Mouse (Mus musculus): Measurements from ENCODE around the gene Gorasp2. TPM values are rescaled to one million over a fixed set of nuclear protein-coding genes. Genes with fewer than 3 reads are reported as not detected.

The Gorasp2 gene
- polyA plus RNA-seq, 1 experiment from 2014 or later, result 128 TPM

- Histone ChIP-seq H3K4me2 (ENCODE audit: low read length) (no peak overlapping the region), H3K4me1 (ENCODE audit: control insufficient read depth, insufficient read depth, low read length) (no peaks in the 10 kb centered on the region), H3K9me3 (replicated peaks; ENCODE audit: control insufficient read depth, low read length) (no peaks in the 10 kb centered on the region), H3K27ac (ENCODE audit: low read depth, low read length) (no peak overlapping the region), H3K27me3 (replicated peaks; ENCODE audit: control insufficient read depth, insufficient read depth, low read length) (no peaks in the 10 kb centered on the region), H3K36me3 (ENCODE audit: control insufficient read depth, insufficient read depth, low read length) (no peaks in the 10 kb centered on the region), H3K9ac (ENCODE audit: low read length) (no peak overlapping the region), H3K4me3 (ENCODE audit: low read depth, low read length) (no peak overlapping the region)
- no peak for ATAC-seq
- 84% methylated on average over 2 of the region's 2 CpGs for WGBS
- no peak for DNase-seq (ENCODE audit: low spot score)
Measured at GRCm38 (mm10) chr2:70672476-70672875, 11.1 kb downstream of the Gorasp2 start.

DNA sequence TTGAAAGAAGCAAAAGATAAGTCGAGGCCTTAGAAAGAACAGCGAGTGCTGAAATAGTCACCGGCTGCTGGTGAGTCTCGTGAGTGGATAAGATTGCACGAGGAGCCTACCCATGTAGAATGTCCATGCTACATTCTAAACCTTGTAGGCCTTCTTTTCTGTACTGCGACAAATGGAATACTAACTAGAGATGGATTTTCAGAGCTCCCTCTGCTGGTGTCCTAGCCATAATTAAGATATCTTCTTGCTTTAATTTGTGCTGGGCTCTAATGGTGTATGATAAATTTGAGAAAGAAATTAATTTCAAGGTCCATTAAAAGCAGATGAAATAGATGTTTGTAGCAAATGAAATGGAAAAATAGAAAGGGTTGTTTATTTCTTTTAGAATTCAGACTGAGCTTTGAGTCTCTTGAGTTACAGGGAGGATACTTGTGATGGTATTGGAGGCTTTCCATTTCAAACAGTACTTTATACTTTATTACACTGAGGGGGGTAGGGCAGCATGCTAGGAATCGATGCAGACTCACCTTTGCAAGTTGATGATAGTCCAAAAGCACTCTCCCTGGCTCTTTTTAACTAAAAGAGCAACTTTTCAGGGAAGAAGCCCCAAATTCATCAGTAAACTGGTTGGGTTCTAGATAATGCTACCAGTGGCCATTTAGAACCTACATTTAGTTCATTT is 12.2 kb downstream of the Gorasp2 start:
- Histone ChIP-seq H3K36me3 (ENCODE audit: control insufficient read depth, insufficient read depth, low read length) (peaks cover 8% of the 10 kb centered on the region), H3K27me3 (replicated peaks; ENCODE audit: control insufficient read depth, insufficient read depth, low read length) (no peaks in the 10 kb centered on the region), H3K4me1 (ENCODE audit: control insufficient read depth, insufficient read depth, low read length) (no peaks in the 10 kb centered on the region), H3K9me3 (replicated peaks; ENCODE audit: control insufficient read depth, low read length) (no peaks in the 10 kb centered on the region), H3K27ac (ENCODE audit: low read depth, low read length) (no peak overlapping the region), H3K4me3 (ENCODE audit: low read depth, low read length) (no peak overlapping the region), H3K9ac (ENCODE audit: low read length) (no peak overlapping the region), H3K4me2 (ENCODE audit: low read length) (no peak overlapping the region)
- WGBS, result 85% methylated on average over 7 of the region's 7 CpGs
- DNase-seq (ENCODE audit: low spot score) (peak; percentile 53), ATAC-seq (no peak)

GRCm38 (mm10) chr2:70682324-70682723 is 20.9 kb downstream of the Gorasp2 start:
- Histone ChIP-seq H3K4me3 (ENCODE audit: low read depth, low read length) (no peak overlapping the region), H3K9me3 (replicated peaks; ENCODE audit: control insufficient read depth, low read length) (no peaks in the 10 kb centered on the region), H3K4me2 (ENCODE audit: low read length) (no peak overlapping the region), H3K4me1 (ENCODE audit: control insufficient read depth, insufficient read depth, low read length) (no peaks in the 10 kb centered on the region), H3K27me3 (replicated peaks; ENCODE audit: control insufficient read depth, insufficient read depth, low read length) (no peaks in the 10 kb centered on the region), H3K9ac (ENCODE audit: low read length) (no peak overlapping the region), H3K36me3 (ENCODE audit: control insufficient read depth, insufficient read depth, low read length) (peaks cover 84% of the 10 kb centered on the region), H3K27ac (ENCODE audit: low read depth, low read length) (no peak overlapping the region)
- no peak for DNase-seq (ENCODE audit: low spot score)
- 87% methylated on average over 2 of the region's 2 CpGs for WGBS
- no peak for ATAC-seq

GRCm38 (mm10) chr2:70688454-70689078 is 27.2 kb downstream of the Gorasp2 start:
- Histone ChIP-seq H3K9ac (ENCODE audit: low read length) (no peak overlapping the region), H3K27ac (ENCODE audit: low read depth, low read length) (no peak overlapping the region), H3K4me3 (ENCODE audit: low read depth, low read length) (no peak overlapping the region), H3K4me1 (ENCODE audit: control insufficient read depth, insufficient read depth, low read length) (no peaks in the 10 kb centered on the region), H3K36me3 (ENCODE audit: control insufficient read depth, insufficient read depth, low read length) (peaks cover 81% of the 10 kb centered on the region), H3K27me3 (replicated peaks; ENCODE audit: control insufficient read depth, insufficient read depth, low read length) (no peaks in the 10 kb centered on the region), H3K9me3 (replicated peaks; ENCODE audit: control insufficient read depth, low read length) (no peaks in the 10 kb centered on the region), H3K4me2 (ENCODE audit: low read length) (no peak overlapping the region)
- 93% methylated on average over 21 of the region's 21 CpGs for WGBS
- DNase-seq (ENCODE audit: low spot score) (no peak), ATAC-seq (no peak)

DNA sequence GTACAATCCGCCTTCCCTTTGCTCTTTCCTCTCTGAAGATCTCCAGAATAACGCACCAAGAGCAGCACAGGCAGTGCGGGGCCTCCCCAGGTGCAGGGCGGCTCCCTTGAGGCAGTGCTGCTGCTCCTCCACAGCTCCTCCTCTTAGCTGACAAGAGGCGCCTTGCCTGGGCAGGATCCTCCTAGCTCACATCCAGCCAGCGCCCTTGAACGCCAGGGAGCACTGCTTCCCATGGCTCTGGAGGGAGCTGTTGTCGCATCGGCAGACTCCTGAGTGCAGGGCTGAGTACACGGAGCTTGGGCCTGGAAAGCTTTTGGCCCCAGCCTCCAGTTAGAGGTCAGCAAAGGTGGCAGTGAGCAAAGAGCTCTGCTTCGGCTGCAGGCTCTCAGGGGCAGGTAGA is 28.8 kb downstream of the Gorasp2 start:
- Histone ChIP-seq H3K9me3 (replicated peaks; ENCODE audit: control insufficient read depth, low read length) (no peaks in the 10 kb centered on the region), H3K4me3 (ENCODE audit: low read depth, low read length) (no peak overlapping the region), H3K9ac (ENCODE audit: low read length) (no peak overlapping the region), H3K36me3 (ENCODE audit: control insufficient read depth, insufficient read depth, low read length) (peaks cover 64% of the 10 kb centered on the region), H3K4me1 (ENCODE audit: control insufficient read depth, insufficient read depth, low read length) (no peaks in the 10 kb centered on the region), H3K27ac (ENCODE audit: low read depth, low read length) (no peak overlapping the region), H3K4me2 (ENCODE audit: low read length) (no peak overlapping the region), H3K27me3 (replicated peaks; ENCODE audit: control insufficient read depth, insufficient read depth, low read length) (no peaks in the 10 kb centered on the region)
- 90% methylated on average over 11 of the region's 11 CpGs for WGBS
- ATAC-seq, result no peak
- no peak for DNase-seq (ENCODE audit: low spot score)

DNA sequence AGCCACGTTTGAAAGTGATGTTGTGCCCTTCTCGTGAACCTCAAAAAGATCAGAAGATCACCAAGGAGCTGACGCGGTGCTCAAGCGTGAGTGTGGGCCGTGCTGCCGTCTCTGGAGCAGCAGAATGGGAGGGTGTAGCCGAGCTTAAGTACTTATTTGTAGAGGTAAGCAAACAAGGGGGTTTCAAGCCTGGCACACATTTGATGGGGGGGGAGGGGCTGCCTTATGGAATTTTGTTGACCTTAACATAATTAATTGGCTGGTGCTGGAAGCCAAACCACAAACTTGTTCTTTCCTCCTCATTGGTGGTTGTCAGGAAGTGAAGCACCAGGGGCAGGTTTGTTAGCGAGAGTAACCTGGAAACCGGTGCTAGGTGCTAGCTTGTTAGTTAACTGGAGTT is 34.3 kb downstream of the Gorasp2 start:
- whole genome bisulfite sequencing, result 91% methylated on average over 10 of the region's 10 CpGs

GRCm38 (mm10) chr2:70700851-70701250 is 39.5 kb downstream of the Gorasp2 start:
- no peak overlapping the region for H3K4me2 ChIP-seq (ENCODE audit: low read length)
- H3K36me3 ChIP-seq (ENCODE audit: control insufficient read depth, insufficient read depth, low read length), result no peaks in the 10 kb centered on the region
- H3K27me3 ChIP-seq (replicated peaks; ENCODE audit: control insufficient read depth, insufficient read depth, low read length), result no peaks in the 10 kb centered on the region
- DNase-seq (ENCODE audit: low spot score) (no peak), ATAC-seq (no peak)
- no peak overlapping the region for H3K4me3 ChIP-seq (ENCODE audit: low read depth, low read length)
- 78% methylated on average over 3 of the region's 3 CpGs for WGBS
- H3K4me1 ChIP-seq (ENCODE audit: control insufficient read depth, insufficient read depth, low read length), result no peaks in the 10 kb centered on the region
- H3K9ac ChIP-seq (ENCODE audit: low read length), result no peak overlapping the region
- no peaks in the 10 kb centered on the region for H3K9me3 ChIP-seq (replicated peaks; ENCODE audit: control insufficient read depth, low read length)
- H3K27ac ChIP-seq (ENCODE audit: low read depth, low read length), result no peak overlapping the region

More for the DNA sequence above, 34.3 kb downstream of the Gorasp2 start:
- H3K9me3 ChIP-seq (replicated peaks; ENCODE audit: control insufficient read depth, low read length), result no peaks in the 10 kb centered on the region
- H3K4me3 ChIP-seq (ENCODE audit: low read depth, low read length), result no peak overlapping the region
- no peak for DNase-seq (ENCODE audit: low spot score)
- no peaks in the 10 kb centered on the region for H3K27me3 ChIP-seq (replicated peaks; ENCODE audit: control insufficient read depth, insufficient read depth, low read length)
- peaks cover 17% of the 10 kb centered on the region for H3K36me3 ChIP-seq (ENCODE audit: control insufficient read depth, insufficient read depth, low read length)
- H3K4me2 ChIP-seq (ENCODE audit: low read length), result no peak overlapping the region
- no peak overlapping the region for H3K27ac ChIP-seq (ENCODE audit: low read depth, low read length)
- no peak overlapping the region for H3K9ac ChIP-seq (ENCODE audit: low read length)
- ATAC-seq, result no peak
- H3K4me1 ChIP-seq (ENCODE audit: control insufficient read depth, insufficient read depth, low read length), result no peaks in the 10 kb centered on the region

- DNase-seq (ENCODE audit: low spot score) (no peak), ATAC-seq (no peak)
- H3K27ac ChIP-seq (ENCODE audit: low read depth, low read length), result no peak overlapping the region
- no peak overlapping the region for H3K9ac ChIP-seq (ENCODE audit: low read length)
- 69% methylated on average over 9 of the region's 9 CpGs for WGBS
- H3K4me2 ChIP-seq (ENCODE audit: low read length), result no peak overlapping the region
- no peak overlapping the region for H3K4me3 ChIP-seq (ENCODE audit: low read depth, low read length)
- H3K4me1 ChIP-seq (ENCODE audit: control insufficient read depth, insufficient read depth, low read length), result no peaks in the 10 kb centered on the region
- no peaks in the 10 kb centered on the region for H3K27me3 ChIP-seq (replicated peaks; ENCODE audit: control insufficient read depth, insufficient read depth, low read length)
- no peaks in the 10 kb centered on the region for H3K9me3 ChIP-seq (replicated peaks; ENCODE audit: control insufficient read depth, low read length)
- H3K36me3 ChIP-seq (ENCODE audit: control insufficient read depth, insufficient read depth, low read length), result no peaks in the 10 kb centered on the region
Measured at GRCm38 (mm10) chr2:70701571-70701970, 40.2 kb downstream of the Gorasp2 start.

DNA sequence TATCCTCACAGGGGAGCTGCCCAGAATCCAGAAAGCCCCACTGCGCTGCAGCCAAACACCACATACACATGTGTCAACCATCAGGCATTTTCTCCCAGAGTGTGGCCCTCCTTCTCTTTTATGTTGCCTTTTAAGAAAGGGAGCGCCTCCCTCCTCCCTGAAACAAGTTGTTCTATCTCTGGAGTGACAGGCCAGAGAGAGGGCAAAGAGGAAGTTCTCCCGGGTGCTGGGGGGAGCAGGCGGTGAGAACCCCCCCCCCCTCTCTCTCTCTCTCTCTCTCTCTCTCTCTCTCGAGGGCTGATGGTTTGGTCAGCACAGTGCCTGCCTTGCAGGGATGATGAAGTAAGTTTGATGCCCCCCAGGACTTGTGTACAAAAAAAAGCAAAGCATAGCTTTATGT is 41.0 kb downstream of the Gorasp2 start:
- WGBS, result 53% methylated on average over 5 of the region's 5 CpGs
- DNase-seq (ENCODE audit: low spot score), result no peak
- H3K27me3 ChIP-seq (replicated peaks; ENCODE audit: control insufficient read depth, insufficient read depth, low read length), result no peaks in the 10 kb centered on the region

More for the DNA sequence above, 41.0 kb downstream of the Gorasp2 start:
- Histone ChIP-seq H3K36me3 (ENCODE audit: control insufficient read depth, insufficient read depth, low read length) (no peaks in the 10 kb centered on the region), H3K4me1 (ENCODE audit: control insufficient read depth, insufficient read depth, low read length) (no peaks in the 10 kb centered on the region), H3K4me2 (ENCODE audit: low read length) (no peak overlapping the region), H3K9ac (ENCODE audit: low read length) (no peak overlapping the region), H3K27ac (ENCODE audit: low read depth, low read length) (no peak overlapping the region), H3K9me3 (replicated peaks; ENCODE audit: control insufficient read depth, low read length) (no peaks in the 10 kb centered on the region), H3K4me3 (ENCODE audit: low read depth, low read length) (no peak overlapping the region)
- ATAC-seq, result no peak

All from forebrain, embryonic 14.5 days (tissue).